Mouse (Mus musculus): ENCODE measurements around the gene Kcnab2. TPM values are rescaled to one million over a fixed set of nuclear protein-coding genes. Genes with fewer than 3 reads are reported as not detected.
A peak's percentile ranks its signal among the peaks of the same experiment; 100 is the strongest.

Kcnab2 gene
- polyA plus RNA-seq, 1 experiment from 2014 or later: 9.6 TPM

DNA sequence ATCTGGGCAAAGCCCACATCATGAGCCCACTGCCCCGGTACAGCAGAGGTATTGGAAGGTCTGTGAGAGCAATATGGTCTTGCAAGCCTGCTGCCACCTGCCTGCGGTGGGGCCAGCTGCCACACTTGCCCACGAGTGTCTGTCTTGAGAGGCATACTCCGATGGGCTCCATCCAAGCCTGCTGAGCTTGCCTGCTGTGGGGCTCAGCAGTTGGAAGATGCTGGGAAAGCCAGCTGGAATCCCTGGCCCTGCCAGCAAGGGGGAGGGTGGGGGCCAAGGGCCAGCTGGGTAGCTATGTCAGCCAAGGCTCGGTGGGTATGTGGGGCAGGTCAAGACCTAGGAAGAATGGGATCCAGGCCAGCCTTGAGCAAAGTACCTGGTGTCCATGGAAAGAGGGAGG, 85.5 kb downstream of the Kcnab2 start:
- WGBS: 75% methylated on average over 5 of the region's 5 CpGs
- Histone ChIP-seq H3K27me3 (replicated peaks; ENCODE audit: control insufficient read depth, insufficient read depth, low read length) (no peaks in the 10 kb centered on the region), H3K4me2 (no peak overlapping the region), H3K4me3 (ENCODE audit: low read depth, low read length) (no peak overlapping the region), H3K4me1 (replicated peaks; ENCODE audit: control insufficient read depth, insufficient read depth, low read length) (no peaks in the 10 kb centered on the region), H3K36me3 (ENCODE audit: control insufficient read depth, insufficient read depth, low read length) (no peaks in the 10 kb centered on the region), H3K9ac (ENCODE audit: low read depth, low read length) (no peak overlapping the region), H3K9me3 (ENCODE audit: control insufficient read depth, low read length) (no peaks in the 10 kb centered on the region), H3K27ac (ENCODE audit: low read depth, low read length) (no peak overlapping the region)
- ATAC-seq (replicated peaks; ENCODE audit: low FRiP score): no peak
- no peak for DNase-seq (ENCODE audit: low spot score)

DNA sequence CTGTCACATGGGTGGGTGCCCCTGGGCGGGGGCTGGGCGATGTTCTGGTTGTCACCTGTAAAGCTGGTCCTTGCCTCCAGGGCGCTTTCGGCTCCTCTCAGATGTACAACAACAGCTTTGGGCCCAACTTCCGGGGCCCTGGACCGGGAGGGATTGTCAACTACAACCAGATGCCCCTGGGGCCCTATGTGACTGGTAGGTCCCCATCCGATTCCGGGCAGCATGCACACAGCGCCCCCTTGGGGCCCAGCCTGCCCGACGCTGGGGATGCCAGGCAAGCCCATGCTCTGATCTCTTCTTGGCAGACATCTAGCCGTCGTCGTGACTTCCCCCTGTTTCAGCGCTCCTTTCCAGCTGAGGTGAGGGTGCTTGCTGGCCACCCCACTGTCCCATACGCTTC, 92.0 kb downstream of the Kcnab2 start:
- no peak for DNase-seq (ENCODE audit: low spot score)
- H3K9ac ChIP-seq (ENCODE audit: low read depth, low read length): no peak overlapping the region
- ATAC-seq (replicated peaks; ENCODE audit: low FRiP score): no peak
- H3K27ac ChIP-seq (ENCODE audit: low read depth, low read length): no peak overlapping the region
- H3K4me1 ChIP-seq (replicated peaks; ENCODE audit: control insufficient read depth, insufficient read depth, low read length): no peaks in the 10 kb centered on the region
- WGBS: 57% methylated on average over 16 of the region's 16 CpGs
- H3K9me3 ChIP-seq (ENCODE audit: control insufficient read depth, low read length): no peaks in the 10 kb centered on the region
- no peak overlapping the region for H3K4me3 ChIP-seq (ENCODE audit: low read depth, low read length)
- H3K27me3 ChIP-seq (replicated peaks; ENCODE audit: control insufficient read depth, insufficient read depth, low read length): no peaks in the 10 kb centered on the region
- no peaks in the 10 kb centered on the region for H3K36me3 ChIP-seq (ENCODE audit: control insufficient read depth, insufficient read depth, low read length)
- H3K4me2 ChIP-seq: no peak overlapping the region

DNA sequence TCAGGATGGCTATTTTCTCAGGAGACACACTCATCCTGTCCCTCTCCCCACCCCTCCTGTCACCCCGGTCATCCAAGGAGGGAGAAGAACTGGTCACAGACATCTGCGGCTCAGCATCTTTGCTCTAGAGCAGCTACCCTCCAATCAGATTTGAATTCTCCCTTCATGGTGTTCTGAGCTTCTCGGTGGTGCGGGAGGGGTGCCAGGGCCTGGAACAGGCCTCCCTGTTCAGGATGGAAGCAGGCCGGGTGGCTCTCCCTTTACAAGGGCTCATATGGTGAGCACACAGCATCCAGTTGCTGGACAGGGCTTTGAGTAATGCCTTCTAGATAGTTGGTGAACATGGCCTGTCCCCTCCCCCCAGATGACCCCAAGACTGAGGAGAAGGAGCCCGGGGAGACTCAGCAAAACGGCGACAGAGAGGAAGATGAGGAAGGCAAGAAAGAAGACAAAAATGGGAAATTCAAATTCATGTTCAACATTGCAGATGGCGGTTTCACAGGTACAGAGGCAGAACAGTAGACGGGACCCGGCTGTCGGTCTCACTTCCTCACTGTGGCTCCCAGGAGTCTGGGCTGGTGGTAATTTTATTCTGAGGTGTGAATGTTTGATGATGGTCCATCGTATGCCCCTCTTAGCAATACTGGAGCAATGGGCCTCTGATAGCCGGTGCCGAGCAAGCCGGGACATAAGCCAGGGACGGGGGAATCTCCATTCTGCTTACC, 95.0 kb downstream of the Kcnab2 start:
- ATAC-seq (replicated peaks; ENCODE audit: low FRiP score) (no peak), DNase-seq (ENCODE audit: low spot score) (no peak)
- Histone ChIP-seq H3K36me3 (ENCODE audit: control insufficient read depth, insufficient read depth, low read length) (no peaks in the 10 kb centered on the region), H3K4me2 (no peak overlapping the region), H3K9ac (ENCODE audit: low read depth, low read length) (no peak overlapping the region), H3K4me1 (replicated peaks; ENCODE audit: control insufficient read depth, insufficient read depth, low read length) (no peaks in the 10 kb centered on the region), H3K27ac (ENCODE audit: low read depth, low read length) (no peak overlapping the region), H3K9me3 (ENCODE audit: control insufficient read depth, low read length) (no peaks in the 10 kb centered on the region), H3K4me3 (ENCODE audit: low read depth, low read length) (no peak overlapping the region), H3K27me3 (replicated peaks; ENCODE audit: control insufficient read depth, insufficient read depth, low read length) (no peaks in the 10 kb centered on the region)
- 77% methylated on average over 17 of the region's 17 CpGs for WGBS

DNA sequence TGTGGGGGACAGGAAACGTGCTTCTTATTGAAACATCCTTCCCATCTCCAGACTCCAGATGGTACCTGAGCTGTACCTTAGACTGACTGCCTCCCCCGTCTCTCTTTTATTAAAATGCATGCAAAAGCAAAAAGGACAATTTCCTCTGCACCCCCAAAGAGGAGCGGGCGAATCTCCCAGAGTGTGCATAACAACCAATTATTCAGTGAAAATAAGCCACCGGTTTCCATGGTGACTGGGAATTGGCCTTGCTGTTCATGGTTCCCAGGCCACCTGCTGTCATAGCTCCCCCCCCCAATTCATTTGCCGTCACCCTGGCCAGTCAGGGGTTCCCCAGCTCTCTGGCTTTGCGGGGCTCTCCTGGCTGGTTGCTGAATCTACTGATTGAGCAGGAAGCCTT, 112.4 kb downstream of the Kcnab2 start:
- no peak for DNase-seq (ENCODE audit: low spot score)
- ATAC-seq (replicated peaks; ENCODE audit: low FRiP score): no peak
- Histone ChIP-seq H3K27me3 (replicated peaks; ENCODE audit: control insufficient read depth, insufficient read depth, low read length) (peaks cover 4% of the 10 kb centered on the region), H3K9me3 (ENCODE audit: control insufficient read depth, low read length) (no peaks in the 10 kb centered on the region), H3K4me2 (no peak overlapping the region), H3K4me3 (ENCODE audit: low read depth, low read length) (no peak overlapping the region), H3K36me3 (ENCODE audit: control insufficient read depth, insufficient read depth, low read length) (no peaks in the 10 kb centered on the region), H3K9ac (ENCODE audit: low read depth, low read length) (no peak overlapping the region), H3K27ac (ENCODE audit: low read depth, low read length) (no peak overlapping the region), H3K4me1 (replicated peaks; ENCODE audit: control insufficient read depth, insufficient read depth, low read length) (peaks cover 8% of the 10 kb centered on the region; the same call in 1 of the 2 replicates)
- WGBS: 76% methylated on average over 7 of the region's 7 CpGs

DNA sequence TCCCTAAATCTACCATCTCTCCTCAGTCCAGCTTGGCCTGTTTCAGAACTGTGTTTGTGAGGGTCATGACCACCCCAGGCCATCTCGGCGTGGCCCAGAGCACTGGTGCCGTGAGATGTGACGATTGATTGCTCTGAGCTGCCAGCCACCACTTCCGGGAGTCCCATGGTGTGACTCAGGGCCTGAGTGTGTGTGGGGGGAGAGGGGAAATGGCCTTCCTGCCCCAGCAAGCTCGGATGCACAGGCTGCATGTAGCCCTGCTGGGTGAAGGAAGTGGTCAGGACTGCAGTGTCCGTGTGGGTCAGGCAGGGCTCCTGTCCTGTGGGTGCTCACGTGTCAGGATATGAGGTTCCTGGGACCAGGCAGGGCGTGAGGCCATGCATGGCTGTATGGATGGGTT, 115.5 kb downstream of the Kcnab2 start:
- H3K27me3 ChIP-seq (replicated peaks; ENCODE audit: control insufficient read depth, insufficient read depth, low read length): peaks cover 7% of the 10 kb centered on the region
- no peaks in the 10 kb centered on the region for H3K9me3 ChIP-seq (ENCODE audit: control insufficient read depth, low read length)
- no peak for DNase-seq (ENCODE audit: low spot score)
- WGBS: 40% methylated on average over 9 of the region's 9 CpGs
- H3K27ac ChIP-seq (ENCODE audit: low read depth, low read length): no peak overlapping the region
- no peak for ATAC-seq (replicated peaks; ENCODE audit: low FRiP score)
- H3K36me3 ChIP-seq (ENCODE audit: control insufficient read depth, insufficient read depth, low read length): no peaks in the 10 kb centered on the region
- H3K9ac ChIP-seq (ENCODE audit: low read depth, low read length): peak overlapping the region; percentile 25; the same call in 1 of the 2 replicates
- no peak overlapping the region for H3K4me2 ChIP-seq
- no peak overlapping the region for H3K4me3 ChIP-seq (ENCODE audit: low read depth, low read length)
- H3K4me1 ChIP-seq (replicated peaks; ENCODE audit: control insufficient read depth, insufficient read depth, low read length): peaks cover 8% of the 10 kb centered on the region; the same call in 1 of the 2 replicates

DNA sequence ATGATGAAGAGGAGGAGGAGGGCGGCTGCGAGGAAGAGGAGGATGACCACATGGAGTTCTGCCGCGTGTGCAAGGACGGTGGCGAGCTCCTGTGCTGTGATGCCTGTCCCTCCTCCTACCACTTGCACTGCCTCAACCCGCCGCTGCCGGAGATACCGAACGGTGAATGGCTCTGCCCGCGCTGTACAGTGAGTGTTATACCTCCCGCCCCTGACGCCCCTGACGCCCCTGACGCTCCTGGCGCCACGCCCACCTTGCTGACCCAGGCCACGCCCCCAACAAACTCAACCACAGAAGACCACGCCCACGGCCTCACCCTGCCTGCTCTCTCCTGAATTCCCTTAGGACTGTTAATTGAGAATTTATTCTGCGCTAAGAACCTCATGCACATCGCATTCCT, 116.8 kb downstream of the Kcnab2 start:
- peak; percentile 78 for ATAC-seq (replicated peaks; ENCODE audit: low FRiP score)
- WGBS: 1% methylated on average over 24 of the region's 24 CpGs

DNA sequence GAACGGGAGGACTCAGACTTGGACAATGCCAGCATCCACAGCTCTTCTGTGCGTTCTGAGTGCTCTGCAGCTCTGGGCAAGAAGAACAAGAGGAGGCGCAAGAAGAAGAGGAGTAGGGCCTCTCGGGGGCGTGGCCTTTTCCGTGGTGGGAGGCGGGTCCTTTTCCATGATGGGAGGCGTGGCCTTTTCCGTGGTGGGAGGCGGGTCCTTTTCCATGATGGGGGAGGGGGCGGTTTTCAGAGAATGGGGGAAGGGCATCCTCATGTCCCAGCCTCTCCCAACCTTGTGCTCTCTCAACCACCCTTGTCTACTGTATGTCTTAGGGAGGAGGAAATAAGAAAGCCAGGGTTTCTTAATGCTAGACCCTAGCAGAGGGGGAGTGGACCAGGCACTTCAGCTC, 118.0 kb downstream of the Kcnab2 start:
- no peak overlapping the region for H3K27ac ChIP-seq (ENCODE audit: low read depth, low read length)
- no peak overlapping the region for H3K9ac ChIP-seq (ENCODE audit: low read depth, low read length)
- WGBS: 9% methylated on average over 11 of the region's 11 CpGs
- ATAC-seq (replicated peaks; ENCODE audit: low FRiP score): no peak
- no peak overlapping the region for H3K4me3 ChIP-seq (ENCODE audit: low read depth, low read length)
- peaks cover 8% of the 10 kb centered on the region; the same call in 1 of the 2 replicates for H3K4me1 ChIP-seq (replicated peaks; ENCODE audit: control insufficient read depth, insufficient read depth, low read length)
- H3K9me3 ChIP-seq (ENCODE audit: control insufficient read depth, low read length): no peaks in the 10 kb centered on the region
- no peaks in the 10 kb centered on the region for H3K36me3 ChIP-seq (ENCODE audit: control insufficient read depth, insufficient read depth, low read length)
- H3K27me3 ChIP-seq (replicated peaks; ENCODE audit: control insufficient read depth, insufficient read depth, low read length): peaks cover 7% of the 10 kb centered on the region
- no peak overlapping the region for H3K4me2 ChIP-seq
- no peak for DNase-seq (ENCODE audit: low spot score)

More for the DNA sequence above, 116.8 kb downstream of the Kcnab2 start:
- Histone ChIP-seq H3K4me1 (replicated peaks; ENCODE audit: control insufficient read depth, insufficient read depth, low read length) (peaks cover 8% of the 10 kb centered on the region; the same call in 1 of the 2 replicates), H3K9me3 (ENCODE audit: control insufficient read depth, low read length) (no peaks in the 10 kb centered on the region), H3K9ac (ENCODE audit: low read depth, low read length) (no peak overlapping the region), H3K27me3 (replicated peaks; ENCODE audit: control insufficient read depth, insufficient read depth, low read length) (peaks cover 7% of the 10 kb centered on the region), H3K4me3 (ENCODE audit: low read depth, low read length) (peak overlapping the region; percentile 26), H3K4me2 (peak overlapping the region; percentile 60), H3K27ac (ENCODE audit: low read depth, low read length) (no peak overlapping the region), H3K36me3 (ENCODE audit: control insufficient read depth, insufficient read depth, low read length) (no peaks in the 10 kb centered on the region)
- peak; percentile 74 for DNase-seq (ENCODE audit: low spot score)

DNA sequence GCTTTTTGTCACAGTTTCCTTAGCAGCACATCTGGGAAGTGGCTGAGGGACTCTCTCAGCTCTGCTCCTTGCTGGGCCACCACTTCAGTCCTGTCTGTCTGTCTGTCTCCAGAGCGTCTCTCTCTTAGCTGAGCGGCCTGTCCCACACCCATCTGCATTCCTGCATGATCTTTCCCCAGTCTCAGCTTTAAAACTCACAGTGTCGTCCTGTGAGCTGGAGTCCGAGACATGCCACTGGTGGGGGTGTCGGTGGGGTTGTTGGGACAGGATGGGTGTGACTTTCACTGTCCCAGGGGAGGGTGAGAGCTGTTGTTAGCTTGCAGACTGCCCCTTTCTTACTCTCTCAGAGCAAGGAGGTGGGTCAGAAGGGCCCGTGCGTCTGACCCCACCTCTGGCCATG, 122.0 kb downstream of the Kcnab2 start:
- Histone ChIP-seq H3K36me3 (ENCODE audit: control insufficient read depth, insufficient read depth, low read length) (no peaks in the 10 kb centered on the region), H3K9ac (ENCODE audit: low read depth, low read length) (no peak overlapping the region), H3K4me2 (no peak overlapping the region), H3K27me3 (replicated peaks; ENCODE audit: control insufficient read depth, insufficient read depth, low read length) (peaks cover 19% of the 10 kb centered on the region), H3K4me1 (replicated peaks; ENCODE audit: control insufficient read depth, insufficient read depth, low read length) (no peaks in the 10 kb centered on the region), H3K4me3 (ENCODE audit: low read depth, low read length) (no peak overlapping the region), H3K9me3 (ENCODE audit: control insufficient read depth, low read length) (no peaks in the 10 kb centered on the region), H3K27ac (ENCODE audit: low read depth, low read length) (no peak overlapping the region)
- ATAC-seq (replicated peaks; ENCODE audit: low FRiP score) (no peak), DNase-seq (ENCODE audit: low spot score) (no peak)
- 71% methylated on average over 7 of the region's 7 CpGs for WGBS
